Mouse (Mus musculus): ENCODE measurements at regions not wholly inside any gene's neighbourhood (a gene's known extent, or its start where the extent isn't known, plus 50 kb on each side); places are given as distances from the start of the nearest gene placed in this dataset.

DNA sequence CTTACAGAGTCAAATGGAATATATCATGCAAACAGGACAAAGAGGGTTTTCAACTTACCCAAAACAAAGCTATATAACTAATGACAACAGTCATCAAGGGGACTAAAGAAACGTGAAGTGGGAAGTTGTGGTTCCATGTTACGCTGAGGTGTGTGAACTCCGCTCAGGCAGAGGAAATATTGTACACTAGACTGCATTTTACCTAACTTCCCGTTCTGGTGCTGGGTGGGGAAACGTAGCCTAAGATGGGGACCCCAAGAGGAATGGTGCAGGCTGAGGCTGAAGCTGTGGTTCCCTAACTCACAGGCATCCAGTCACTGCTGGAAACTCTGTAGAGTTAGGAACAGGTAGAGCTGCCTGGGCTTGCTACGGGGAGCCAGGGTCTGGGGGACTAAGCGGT, 59.3 kb upstream of the Dnah5 start:
- Histone ChIP-seq H3K9me3 (ENCODE audit: low read length) (no peaks in the 10 kb centered on the region), H3K4me3 (ENCODE audit: low read length) (no peak overlapping the region), H3K27me3 (ENCODE audit: insufficient read depth, low read length) (no peaks in the 10 kb centered on the region), H3K27ac (no peak overlapping the region), H3K36me3 (ENCODE audit: insufficient read depth, low read length) (no peaks in the 10 kb centered on the region), H3K9ac (replicated peaks; ENCODE audit: low read length) (no peak overlapping the region), H3K4me2 (ENCODE audit: low read depth, low read length) (no peak overlapping the region), H3K4me1 (ENCODE audit: insufficient read depth, low read length) (no peaks in the 10 kb centered on the region)
- DNase-seq (ENCODE audit: low spot score) (no peak), ATAC-seq (no peak)
- WGBS = 91% methylated on average over 7 of the region's 7 CpGs
- no peak for TF ChIP-seq CTCF (IDR thresholded peaks at IDR 0.05; ENCODE audit: low read depth)

DNA sequence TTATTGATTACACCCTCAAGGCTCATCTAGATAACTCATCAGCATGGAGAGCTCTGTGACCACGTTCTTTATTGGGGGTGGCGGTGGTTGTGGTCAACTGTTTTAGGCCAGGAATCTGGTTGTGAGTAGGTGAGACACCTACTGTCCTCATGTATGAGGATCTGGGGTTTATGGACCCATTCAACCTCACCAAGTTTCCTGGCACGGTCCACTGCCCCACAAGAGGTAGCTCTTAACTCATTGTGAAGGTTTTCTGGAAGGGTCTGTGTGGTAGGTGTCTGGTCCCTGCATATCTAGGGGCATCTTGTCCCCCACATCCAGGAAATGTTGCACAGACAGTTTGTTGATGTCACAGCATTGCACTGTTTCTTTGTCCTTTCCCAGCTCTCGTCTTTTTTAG, 58.7 kb upstream of the Dnah5 start:
- ATAC-seq (no peak), DNase-seq (ENCODE audit: low spot score) (no peak)
- H3K9me3 ChIP-seq (ENCODE audit: low read length) = no peaks in the 10 kb centered on the region
- no peak overlapping the region for H3K9ac ChIP-seq (replicated peaks; ENCODE audit: low read length)
- H3K27me3 ChIP-seq (ENCODE audit: insufficient read depth, low read length) = no peaks in the 10 kb centered on the region
- no peak overlapping the region for H3K27ac ChIP-seq
- H3K4me3 ChIP-seq (ENCODE audit: low read length) = no peak overlapping the region
- WGBS = 88% methylated on average over 4 of the region's 4 CpGs
- TF ChIP-seq CTCF (IDR thresholded peaks at IDR 0.05; ENCODE audit: low read depth) = no peak
- no peaks in the 10 kb centered on the region for H3K36me3 ChIP-seq (ENCODE audit: insufficient read depth, low read length)
- H3K4me2 ChIP-seq (ENCODE audit: low read depth, low read length) = no peak overlapping the region
- no peaks in the 10 kb centered on the region for H3K4me1 ChIP-seq (ENCODE audit: insufficient read depth, low read length)

DNA sequence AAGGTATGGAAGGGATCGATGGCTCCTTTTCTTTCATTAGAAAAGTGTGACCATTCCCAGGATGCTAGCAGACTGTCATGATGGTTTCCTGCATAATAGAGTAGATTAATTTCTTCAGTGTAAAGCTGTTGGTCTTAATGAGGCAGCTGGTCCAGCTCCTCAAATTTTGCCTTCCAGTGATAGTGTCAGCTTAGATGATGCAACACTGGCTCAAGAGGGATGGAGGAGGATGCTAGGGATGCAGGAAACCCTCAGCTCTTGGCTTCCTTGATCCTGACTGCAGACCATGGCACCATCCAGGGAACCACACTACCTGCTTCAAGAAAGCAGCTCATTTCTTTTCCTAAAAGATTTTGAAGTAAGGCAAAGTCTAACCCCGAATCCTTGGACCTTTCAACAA, 51.9 kb upstream of the Dnah5 start:
- Histone ChIP-seq H3K4me1 (ENCODE audit: insufficient read depth, low read length) (no peaks in the 10 kb centered on the region), H3K27me3 (ENCODE audit: insufficient read depth, low read length) (no peaks in the 10 kb centered on the region), H3K4me3 (ENCODE audit: low read length) (no peak overlapping the region), H3K36me3 (ENCODE audit: insufficient read depth, low read length) (no peaks in the 10 kb centered on the region), H3K9ac (replicated peaks; ENCODE audit: low read length) (no peak overlapping the region), H3K27ac (no peak overlapping the region), H3K4me2 (ENCODE audit: low read depth, low read length) (no peak overlapping the region), H3K9me3 (ENCODE audit: low read length) (no peaks in the 10 kb centered on the region)
- DNase-seq (ENCODE audit: low spot score) (no peak), ATAC-seq (no peak)
- no peak for TF ChIP-seq CTCF (IDR thresholded peaks at IDR 0.05; ENCODE audit: low read depth)
- 75% methylated on average over 2 of the region's 2 CpGs for WGBS
